Mouse (Mus musculus): ENCODE results near the gene Cdc20b. TPM values are rescaled to one million over a fixed set of nuclear protein-coding genes. Genes with fewer than 3 reads are reported as not detected.

The Cdc20b gene
- polyA plus RNA-seq, 1 experiment from 2014 or later: 0.12 TPM

DNA sequence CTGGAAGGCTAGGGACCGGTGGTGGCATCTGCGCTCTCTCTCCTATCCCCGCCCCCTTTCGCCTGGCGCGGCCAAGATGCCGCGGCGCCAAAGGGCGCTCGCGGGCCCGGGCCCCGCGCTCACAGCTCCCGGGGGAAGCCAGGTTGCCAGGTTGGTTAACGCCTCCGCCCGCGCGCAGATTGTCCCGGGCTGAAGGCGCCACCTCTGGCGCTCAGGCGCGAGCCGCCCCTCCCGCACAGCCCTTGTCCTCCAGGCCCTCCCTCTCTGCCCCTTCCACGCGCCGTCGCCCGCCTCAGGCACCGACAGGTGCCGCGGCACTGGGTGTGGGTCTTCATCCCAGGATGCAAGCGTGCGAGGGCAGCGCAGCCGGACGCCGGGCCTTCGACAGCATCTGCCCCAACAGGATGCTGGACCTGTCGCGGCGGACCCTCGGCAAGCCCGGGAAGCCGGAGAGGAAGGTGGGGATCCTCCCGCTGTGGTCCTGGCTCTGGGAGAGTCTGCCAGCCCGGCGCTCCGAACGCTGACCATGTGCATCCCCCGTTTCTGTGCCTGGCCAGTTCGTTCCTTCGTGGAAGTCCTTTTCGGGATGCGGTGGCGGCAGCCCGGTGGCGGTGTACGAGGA is 41.3 kb upstream of the Cdc20b start, which contains the start of gene Mcidas:
TSS of gene Mcidas (plus strand) at position 315 of the 622 bp plus-strand sequence.
- ATAC-seq (ENCODE audit: low read depth): peak; percentile 50; the same call in 1 of the 2 replicates
- H3K36me3 ChIP-seq (ENCODE audit: control insufficient read depth, insufficient read depth, low read length): no peaks in the 10 kb centered on the region
- WGBS: under 1% methylated on average over 62 of the region's 63 CpGs

DNA sequence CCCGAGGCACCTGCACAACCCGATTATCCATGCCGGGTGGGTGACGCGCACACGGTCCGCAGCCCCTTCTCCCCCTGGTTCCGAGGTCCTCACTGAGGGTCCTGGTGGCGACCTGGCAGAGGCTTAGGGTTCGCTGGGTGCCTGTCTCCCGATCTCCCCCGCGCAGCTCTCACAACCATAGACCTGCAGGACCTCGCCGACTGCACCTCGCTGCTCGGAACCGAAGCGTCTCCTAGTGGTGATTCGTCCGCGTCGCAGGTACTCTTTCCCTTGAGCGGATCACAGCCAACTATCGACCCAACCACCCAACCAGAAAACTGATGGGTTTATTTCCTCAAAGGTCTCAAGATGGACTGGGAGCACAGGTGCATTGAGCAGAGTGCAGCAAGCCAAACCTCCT is 40.7 kb upstream of the Cdc20b start:
- H3K9me3 ChIP-seq (ENCODE audit: control insufficient read depth, low read length): no peaks in the 10 kb centered on the region
- peak overlapping the region; percentile 41; the same call in 1 of the 2 replicates for H3K9ac ChIP-seq (replicated peaks; ENCODE audit: low read depth, low read length)
- peaks cover 13% of the 10 kb centered on the region for H3K4me1 ChIP-seq (ENCODE audit: control insufficient read depth, insufficient read depth, low read length)
- peak; percentile 39; the same call in 1 of the 2 replicates for ATAC-seq (ENCODE audit: low read depth)
- WGBS: under 1% methylated on average over 25 of the region's 25 CpGs
- H3K27ac ChIP-seq (ENCODE audit: low read depth, low read length): no peak overlapping the region
- H3K4me3 ChIP-seq (ENCODE audit: low read depth, low read length): peak overlapping the region; percentile 38
- no peaks in the 10 kb centered on the region for H3K36me3 ChIP-seq (ENCODE audit: control insufficient read depth, insufficient read depth, low read length)
- H3K27me3 ChIP-seq (ENCODE audit: control insufficient read depth, insufficient read depth, low read length): peaks cover 76% of the 10 kb centered on the region
- H3K4me2 ChIP-seq (ENCODE audit: low read depth, low read length): peak overlapping the region; percentile 70

More for the DNA sequence above, 41.3 kb upstream of the Cdc20b start, which contains the start of gene Mcidas:
- H3K9ac ChIP-seq (replicated peaks; ENCODE audit: low read depth, low read length): peak within 1 kb of the TSS; percentile 41
- peak within 1 kb of the TSS; percentile 70 for H3K4me2 ChIP-seq (ENCODE audit: low read depth, low read length)
- H3K9me3 ChIP-seq (ENCODE audit: control insufficient read depth, low read length): no peaks in the 10 kb centered on the region
- H3K4me1 ChIP-seq (ENCODE audit: control insufficient read depth, insufficient read depth, low read length): peaks cover 9% of the 10 kb centered on the region
- H3K27ac ChIP-seq (ENCODE audit: low read depth, low read length): no peak within 1 kb of the TSS
- H3K4me3 ChIP-seq (ENCODE audit: low read depth, low read length): peak within 1 kb of the TSS; percentile 38
- peaks cover 76% of the 10 kb centered on the region for H3K27me3 ChIP-seq (ENCODE audit: control insufficient read depth, insufficient read depth, low read length)

DNA sequence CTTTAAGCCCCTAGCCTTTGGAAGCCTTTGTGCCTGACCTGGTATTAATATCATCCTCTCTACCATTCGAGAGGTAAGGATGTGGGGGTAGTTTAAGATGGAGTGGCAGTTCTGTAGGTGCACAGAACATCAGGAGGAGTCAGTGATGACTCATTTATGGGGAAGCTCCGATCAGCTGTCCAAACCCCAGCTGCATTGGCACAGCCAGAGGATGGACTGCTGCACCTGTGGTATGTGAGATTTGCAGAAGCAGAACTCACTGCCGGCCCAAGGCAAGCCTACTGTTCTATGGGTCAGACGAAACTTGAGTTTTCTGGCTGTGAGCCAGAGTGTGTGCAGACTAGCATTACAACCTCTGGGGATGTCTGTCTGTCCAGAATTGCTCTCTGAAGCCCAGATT is 38.5 kb upstream of the Cdc20b start:
- H3K36me3 ChIP-seq (ENCODE audit: control insufficient read depth, insufficient read depth, low read length): no peaks in the 10 kb centered on the region
- no peak overlapping the region for H3K27ac ChIP-seq (ENCODE audit: low read depth, low read length)
- peaks cover 76% of the 10 kb centered on the region for H3K27me3 ChIP-seq (ENCODE audit: control insufficient read depth, insufficient read depth, low read length)
- no peak for ATAC-seq (ENCODE audit: low read depth)
- 70% methylated on average over 4 of the region's 4 CpGs for WGBS
- H3K9me3 ChIP-seq (ENCODE audit: control insufficient read depth, low read length): no peaks in the 10 kb centered on the region
- no peak overlapping the region for H3K4me2 ChIP-seq (ENCODE audit: low read depth, low read length)
- peaks cover 13% of the 10 kb centered on the region for H3K4me1 ChIP-seq (ENCODE audit: control insufficient read depth, insufficient read depth, low read length)
- no peak overlapping the region for H3K4me3 ChIP-seq (ENCODE audit: low read depth, low read length)
- no peak overlapping the region for H3K9ac ChIP-seq (replicated peaks; ENCODE audit: low read depth, low read length)

DNA sequence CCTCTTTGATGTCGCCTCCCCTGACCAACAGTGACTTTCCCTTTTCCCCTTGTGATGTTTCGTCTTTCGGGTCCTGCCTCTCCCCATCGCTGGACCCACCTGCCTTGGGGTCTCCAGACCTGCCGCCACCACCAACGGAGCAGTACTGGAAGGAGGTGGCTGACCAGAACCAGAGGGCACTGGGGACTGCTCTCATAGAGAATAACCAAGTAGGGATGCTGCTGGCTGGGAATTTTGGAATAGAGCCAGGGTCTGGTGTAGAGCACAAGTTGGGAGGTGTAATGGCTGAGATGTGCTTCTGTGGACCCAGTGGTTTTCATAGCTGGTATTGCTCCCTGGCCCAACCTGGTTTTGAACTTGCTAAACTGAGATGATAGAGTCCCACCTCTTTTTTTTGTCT is 37.5 kb upstream of the Cdc20b start:
- Histone ChIP-seq H3K9me3 (ENCODE audit: control insufficient read depth, low read length) (no peaks in the 10 kb centered on the region), H3K27me3 (ENCODE audit: control insufficient read depth, insufficient read depth, low read length) (peaks cover 74% of the 10 kb centered on the region), H3K27ac (ENCODE audit: low read depth, low read length) (no peak overlapping the region), H3K4me2 (ENCODE audit: low read depth, low read length) (no peak overlapping the region), H3K4me1 (ENCODE audit: control insufficient read depth, insufficient read depth, low read length) (peaks cover 13% of the 10 kb centered on the region), H3K36me3 (ENCODE audit: control insufficient read depth, insufficient read depth, low read length) (no peaks in the 10 kb centered on the region), H3K9ac (replicated peaks; ENCODE audit: low read depth, low read length) (no peak overlapping the region), H3K4me3 (ENCODE audit: low read depth, low read length) (no peak overlapping the region)
- 66% methylated on average over 6 of the region's 6 CpGs for WGBS
- ATAC-seq (ENCODE audit: low read depth): no peak

DNA sequence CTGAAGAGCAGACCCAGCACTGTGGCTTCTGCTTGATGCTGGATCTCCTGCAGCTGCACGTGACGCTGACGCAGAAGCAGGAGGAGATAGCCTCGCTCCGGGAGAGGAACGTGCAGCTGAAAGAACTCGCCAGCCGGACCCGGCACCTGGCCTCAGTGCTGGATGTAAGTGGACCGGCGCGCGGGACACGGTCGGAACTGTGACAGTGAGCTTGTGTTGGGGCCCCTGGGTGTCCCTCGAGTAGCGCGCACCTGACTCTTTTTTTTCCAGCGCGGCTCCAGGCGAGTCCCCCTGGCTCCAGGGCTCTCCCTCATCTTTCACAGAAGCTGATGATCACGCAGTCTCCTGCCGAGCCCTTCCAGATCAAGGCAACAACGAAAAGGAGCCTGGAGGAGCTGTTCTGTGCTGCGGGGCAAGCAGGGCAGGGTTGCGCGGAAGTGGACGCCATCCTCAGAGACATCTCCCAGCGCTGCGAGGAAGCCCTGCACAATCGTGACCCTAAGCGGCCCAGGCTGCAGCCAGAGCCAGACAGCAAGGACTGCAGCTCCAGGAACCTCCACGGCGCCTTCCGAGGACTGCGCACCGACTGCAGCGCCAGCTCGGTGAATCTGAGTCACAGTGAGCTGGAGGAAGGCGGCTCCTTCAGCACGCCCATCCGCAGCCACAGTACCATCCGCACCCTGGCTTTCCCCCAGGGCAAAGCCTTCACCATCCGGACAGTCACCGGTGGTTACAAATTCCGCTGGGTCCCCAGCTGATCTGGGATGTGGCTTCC is 36.3 kb upstream of the Cdc20b start:
- peak overlapping the region; percentile 25; the same call in 1 of the 2 replicates for H3K9ac ChIP-seq (replicated peaks; ENCODE audit: low read depth, low read length)
- H3K4me1 ChIP-seq (ENCODE audit: control insufficient read depth, insufficient read depth, low read length): peaks cover 9% of the 10 kb centered on the region

DNA sequence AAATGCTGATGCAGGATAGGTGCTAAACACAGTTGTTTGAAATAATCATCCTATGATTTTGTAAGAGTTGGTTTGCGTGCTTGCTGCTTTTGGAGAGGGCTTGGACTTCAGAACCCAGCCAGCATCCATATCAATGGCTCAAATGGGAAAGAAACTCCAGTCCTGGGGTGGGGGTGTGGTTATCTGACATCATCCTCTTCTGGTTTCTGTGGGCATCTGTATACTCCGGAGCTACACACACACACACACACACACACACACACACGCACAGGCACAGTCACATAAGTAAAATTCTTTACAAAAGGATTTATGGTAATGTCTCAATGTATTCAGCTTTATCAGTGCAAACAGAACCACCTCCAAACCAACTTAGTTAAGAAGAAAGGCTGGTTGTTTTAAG is 34.8 kb upstream of the Cdc20b start:
- Histone ChIP-seq H3K9me3 (ENCODE audit: control insufficient read depth, low read length) (no peaks in the 10 kb centered on the region), H3K4me3 (ENCODE audit: low read depth, low read length) (no peak overlapping the region), H3K27ac (ENCODE audit: low read depth, low read length) (no peak overlapping the region), H3K36me3 (ENCODE audit: control insufficient read depth, insufficient read depth, low read length) (no peaks in the 10 kb centered on the region), H3K4me2 (ENCODE audit: low read depth, low read length) (no peak overlapping the region), H3K9ac (replicated peaks; ENCODE audit: low read depth, low read length) (no peak overlapping the region), H3K4me1 (ENCODE audit: control insufficient read depth, insufficient read depth, low read length) (peaks cover 5% of the 10 kb centered on the region), H3K27me3 (ENCODE audit: control insufficient read depth, insufficient read depth, low read length) (peaks cover 50% of the 10 kb centered on the region)
- ATAC-seq (ENCODE audit: low read depth): no peak
- 88% methylated on average over 3 of the region's 3 CpGs for WGBS

More for the DNA sequence above, 36.3 kb upstream of the Cdc20b start:
- Histone ChIP-seq H3K27ac (ENCODE audit: low read depth, low read length) (no peak overlapping the region), H3K9me3 (ENCODE audit: control insufficient read depth, low read length) (no peaks in the 10 kb centered on the region), H3K36me3 (ENCODE audit: control insufficient read depth, insufficient read depth, low read length) (no peaks in the 10 kb centered on the region), H3K27me3 (ENCODE audit: control insufficient read depth, insufficient read depth, low read length) (peaks cover 65% of the 10 kb centered on the region), H3K4me2 (ENCODE audit: low read depth, low read length) (peak overlapping the region; percentile 75), H3K4me3 (ENCODE audit: low read depth, low read length) (peak overlapping the region; percentile 39)
- WGBS: under 1% methylated on average over 46 of the region's 46 CpGs
- peak; percentile 61 for ATAC-seq (ENCODE audit: low read depth)

DNA sequence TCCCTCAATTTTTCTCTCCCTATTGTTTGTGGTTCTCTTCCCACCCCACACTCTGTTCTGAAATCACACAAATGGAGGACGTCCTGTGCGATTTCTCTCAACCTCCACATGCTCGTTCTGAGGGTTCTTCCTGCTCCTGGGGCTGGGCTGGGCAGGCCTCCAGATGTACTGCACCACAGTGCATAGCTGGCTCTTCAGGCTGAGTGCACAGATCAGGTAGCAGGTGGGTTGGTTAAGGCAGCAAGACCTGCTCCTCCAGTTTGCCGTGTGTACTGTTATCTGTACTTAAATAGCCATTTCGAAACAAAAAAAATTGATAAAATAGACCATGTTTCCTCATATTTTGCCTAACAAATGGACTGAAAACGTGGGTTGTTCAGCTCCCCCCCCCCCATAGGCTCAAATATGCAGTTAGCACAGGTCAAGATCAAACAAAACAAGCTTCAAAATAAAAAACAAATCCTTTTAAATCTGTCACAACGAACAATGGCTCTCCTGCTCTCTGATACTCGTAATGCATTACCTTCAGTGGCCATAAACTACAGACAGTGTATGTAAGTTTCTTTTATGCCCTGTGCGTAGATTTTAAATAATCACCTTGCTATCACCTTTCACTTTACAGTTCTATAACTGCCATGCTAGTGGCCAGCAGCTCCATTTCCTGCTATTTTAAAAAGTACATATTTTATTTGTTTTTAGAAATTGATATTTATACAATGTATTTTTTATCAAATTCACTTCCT is 34.2 kb upstream of the Cdc20b start:
- H3K27me3 ChIP-seq (ENCODE audit: control insufficient read depth, insufficient read depth, low read length): peaks cover 45% of the 10 kb centered on the region
- H3K9ac ChIP-seq (replicated peaks; ENCODE audit: low read depth, low read length): no peak overlapping the region
- H3K4me2 ChIP-seq (ENCODE audit: low read depth, low read length): no peak overlapping the region
- H3K9me3 ChIP-seq (ENCODE audit: control insufficient read depth, low read length): no peaks in the 10 kb centered on the region
- H3K4me1 ChIP-seq (ENCODE audit: control insufficient read depth, insufficient read depth, low read length): peaks cover 5% of the 10 kb centered on the region
- WGBS: 76% methylated on average over 9 of the region's 9 CpGs
- no peak for ATAC-seq (ENCODE audit: low read depth)
- H3K4me3 ChIP-seq (ENCODE audit: low read depth, low read length): no peak overlapping the region
- no peak overlapping the region for H3K27ac ChIP-seq (ENCODE audit: low read depth, low read length)
- H3K36me3 ChIP-seq (ENCODE audit: control insufficient read depth, insufficient read depth, low read length): no peaks in the 10 kb centered on the region

DNA sequence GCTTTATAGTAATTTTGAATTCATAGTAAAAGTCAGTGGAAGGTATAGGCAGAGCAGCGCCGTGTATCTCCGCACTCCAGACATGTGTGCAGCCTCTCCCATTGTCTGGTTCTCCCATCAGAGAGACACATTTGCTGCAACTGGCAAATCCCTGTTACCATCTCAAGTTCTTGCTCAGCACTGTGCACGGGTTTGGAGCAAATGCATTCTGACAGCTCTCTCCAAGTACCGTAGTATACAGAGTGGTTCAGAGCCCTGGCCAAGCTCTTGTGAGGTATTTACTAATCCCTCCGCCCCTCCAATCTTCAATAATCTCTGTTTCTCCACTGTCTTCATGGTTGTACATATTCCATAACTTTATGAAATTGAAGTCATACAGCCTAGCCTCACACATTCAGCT is 22.2 kb upstream of the Cdc20b start:
- no peak overlapping the region for H3K4me2 ChIP-seq (ENCODE audit: low read depth, low read length)
- no peak overlapping the region for H3K27ac ChIP-seq (ENCODE audit: low read depth, low read length)
- ATAC-seq (ENCODE audit: low read depth): no peak
- 91% methylated on average over 6 of the region's 6 CpGs for WGBS
- H3K27me3 ChIP-seq (ENCODE audit: control insufficient read depth, insufficient read depth, low read length): no peaks in the 10 kb centered on the region
- no peak overlapping the region for H3K4me3 ChIP-seq (ENCODE audit: low read depth, low read length)
- no peaks in the 10 kb centered on the region for H3K4me1 ChIP-seq (ENCODE audit: control insufficient read depth, insufficient read depth, low read length)
- H3K36me3 ChIP-seq (ENCODE audit: control insufficient read depth, insufficient read depth, low read length): no peaks in the 10 kb centered on the region
- H3K9ac ChIP-seq (replicated peaks; ENCODE audit: low read depth, low read length): no peak overlapping the region
- no peaks in the 10 kb centered on the region for H3K9me3 ChIP-seq (ENCODE audit: control insufficient read depth, low read length)
